9 mouse cellular contexts compared by ENCODE assay signal in the genomic region with DNA sequence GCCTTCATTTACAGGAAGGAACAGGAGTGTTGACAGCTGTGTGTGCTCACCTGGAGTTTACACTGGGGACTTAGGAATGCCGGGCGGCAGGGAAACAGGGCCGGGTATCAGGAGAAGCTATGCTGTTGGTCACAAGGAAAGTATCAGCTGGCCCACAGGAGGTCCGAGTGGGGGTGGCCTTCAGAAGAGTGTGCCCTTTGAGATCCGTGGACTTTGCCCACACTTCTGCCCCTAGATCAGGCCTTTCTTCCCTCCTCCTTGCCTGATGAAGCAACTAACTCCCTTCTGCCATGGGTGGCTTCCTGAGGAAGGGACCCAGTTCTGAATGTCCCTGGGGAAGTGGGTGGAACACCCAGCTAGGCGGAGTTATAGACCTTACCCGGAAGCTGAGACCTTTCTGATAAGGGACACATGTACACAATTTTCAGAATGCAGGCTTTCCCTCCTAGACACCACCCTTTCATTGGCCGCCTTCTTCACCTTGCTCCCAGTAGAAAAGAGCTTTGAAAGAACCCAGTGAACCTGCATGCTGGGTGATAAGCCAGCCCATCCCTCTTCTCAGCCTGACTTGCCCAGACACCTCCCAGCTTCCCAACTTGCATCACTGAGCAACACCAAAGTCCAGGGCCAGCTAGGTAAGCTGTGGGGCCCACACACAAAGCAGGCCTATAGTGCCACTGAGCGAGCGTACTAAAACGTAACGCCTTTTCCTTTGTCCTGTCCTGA. TPM values are rescaled to one million over a fixed set of nuclear protein-coding genes. Genes with fewer than 3 reads are reported as not detected.
DNase-seq lines count a peak whose midpoint lies in the region; ATAC-seq lines count a peak whose summit lies in the region.
"Had no signal": no experiment of that assay in that cellular context is flagged by ENCODE, and none has a peak within 500 bp of the region (broad histone marks: within the 10 kb centered on the region; RNA-seq: fewer than 3 reads in every experiment).

No protein-coding gene starts in this region.

- peak; percentile 46 for DNase-seq in urinary bladder, postnatal 14 days (ENCODE audit: low spot score)
- no peak for DNase-seq in urinary bladder, adult 2 months (ENCODE audit: low spot score)
- DNase-seq in liver = peak; percentile 81
- DNase-seq in yolk sac, embryonic 10.5 days (ENCODE audit: low spot score) = peak; percentile 87
- DNase-seq in right cerebral cortex, postnatal 25 days = no peak
- DNase-seq in cerebellum, postnatal 25 days = no peak
- DNase-seq in gastrocnemius, postnatal 10 days = no peak

- ATAC-seq in erythroid progenitor cell, adult 5-6 weeks (replicated peaks; ENCODE audit: low FRiP score, poor library complexity, severe bottlenecking) = peak; percentile 86

RNA-seq across cellular contexts. Expression of a gene that starts 21.8 kb away (rescaled TPM):
- 52.0 and 55.7 TPM in 2 replicates for polyA plus RNA-seq in urinary bladder, adult 2 months (2012; rRNA removed)
- 2.2 and 6.7 TPM in 2 replicates for total RNA-seq in erythroid progenitor cell, adult 5-6 weeks (2015; ENCODE audit: low replicate concordance)
- 1.9 and 3.1 TPM in 2 replicates for total RNA-seq in erythroid progenitor cell, adult 5-6 weeks (2017; ENCODE audit: low replicate concordance)
- 10 to 100 TPM; 15.1 to 16.9 TPM for total RNA-seq in gastrocnemius, postnatal 10 days (2021)

RNA-seq across cellular contexts. Expression of a gene that starts 34.5 kb away (rescaled TPM):
- polyA plus RNA-seq in urinary bladder, adult 2 months (2012; rRNA removed) = 0.23 and 0.37 TPM in 2 replicates
- not detected in 2 replicates for total RNA-seq in erythroid progenitor cell, adult 5-6 weeks (2015; ENCODE audit: low replicate concordance)
- not detected in 2 replicates for total RNA-seq in erythroid progenitor cell, adult 5-6 weeks (2017; ENCODE audit: low replicate concordance)
- total RNA-seq in gastrocnemius, postnatal 10 days (2021) = not detected
- total RNA-seq: gastrocnemius, postnatal 4 days had no signal

RNA-seq across cellular contexts. Expression of a gene that starts 39.6 kb away (rescaled TPM):
- 8.0 and 11.9 TPM in 2 replicates for polyA plus RNA-seq in urinary bladder, adult 2 months (2012; rRNA removed)
- not detected in 2 replicates for total RNA-seq in erythroid progenitor cell, adult 5-6 weeks (2015; ENCODE audit: low replicate concordance)
- total RNA-seq in erythroid progenitor cell, adult 5-6 weeks (2017; ENCODE audit: low replicate concordance) = not detected in 2 replicates
- under 1 TPM; 0.16 to 0.26 TPM for total RNA-seq in gastrocnemius, postnatal 10 days (2021)

Comparison
In these comparisons a context has a peak if more than half of its experiments do, and no peak if none do; other contexts are left out.
1. DNase-seq: peak in urinary bladder, postnatal 14 days (single experiment), liver (single experiment) and yolk sac, embryonic 10.5 days (single experiment); none in urinary bladder, adult 2 months (single experiment), right cerebral cortex, postnatal 25 days (single experiment), cerebellum, postnatal 25 days (0 of 2) and gastrocnemius, postnatal 10 days (single experiment).